Mouse (Mus musculus) embryo, embryonic 10 days (tissue): ENCODE data around the gene Gm17581.
A peak's percentile ranks its signal among the peaks of the same experiment; 100 is the strongest.
"Not testable (repeated sequence)": the region's sequence is repeated elsewhere in the genome, so short reads cannot be mapped to it uniquely, and the experiment has no call there.

Experiments
- DNase-seq: peaks from one replicate; pipeline ENCODE4 v3.0.0-alpha.2; 2015; ENCODE audit warnings: low spot score

The Gm17581 gene

DNA sequence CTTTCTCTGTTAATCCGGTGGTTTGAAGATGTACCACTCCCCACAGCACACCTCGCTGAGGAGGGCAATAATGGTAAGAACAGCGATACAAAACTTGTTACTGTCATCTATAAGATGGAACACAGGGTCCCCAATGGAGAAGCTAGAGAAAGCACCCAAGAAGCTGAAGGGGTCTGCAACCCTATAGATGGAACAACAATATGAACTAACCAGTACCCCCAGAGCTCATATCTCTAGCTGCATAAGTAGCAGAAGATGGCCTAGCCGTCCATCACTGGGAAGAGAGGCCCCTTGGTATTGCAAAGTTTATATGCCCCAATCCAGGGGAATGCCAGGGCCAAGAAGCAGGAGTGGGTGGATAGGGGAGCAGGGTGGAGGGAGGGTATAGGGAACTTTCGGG, at the start of gene Gm17581:
Gene Gm17581 (minus strand): TSS at position 101 of the 400 bp plus-strand sequence.
- DNase-seq = not testable (repeated sequence)

- no peak for DNase-seq
Measured at GRCm38 (mm10) chr2:155784534-155784933, 48.9 kb upstream of the Gm17581 start.

- no peak for DNase-seq
Measured at GRCm38 (mm10) chr2:155779506-155779905, 43.8 kb upstream of the Gm17581 start.

DNA sequence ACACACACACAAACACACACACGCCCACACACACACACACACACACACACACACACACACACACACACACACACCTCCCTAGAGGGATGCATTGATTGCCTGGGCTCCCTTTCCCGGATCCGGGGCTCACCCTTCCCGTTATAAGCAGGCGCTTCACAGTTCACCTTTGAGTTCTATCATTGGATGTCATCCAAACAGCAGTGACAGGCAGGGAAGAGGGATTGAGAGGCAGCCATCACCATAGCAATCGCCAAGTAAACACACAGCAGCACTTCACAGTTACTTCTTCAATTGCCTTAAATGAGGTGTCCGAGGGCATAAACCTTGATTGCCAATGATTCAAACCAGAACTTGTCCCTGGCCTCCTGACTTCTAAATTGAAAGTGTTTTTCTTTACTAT, 43.4 kb upstream of the Gm17581 start:
- DNase-seq = no peak

GRCm38 (mm10) chr2:155778004-155778403, 42.3 kb upstream of the Gm17581 start:
- no peak for DNase-seq

- no peak for DNase-seq
Measured at GRCm38 (mm10) chr2:155777688-155777985, 42.0 kb upstream of the Gm17581 start.

- no peak for DNase-seq
Measured at GRCm38 (mm10) chr2:155776824-155777687, 41.4 kb upstream of the Gm17581 start.

GRCm38 (mm10) chr2:155775685-155776263, 40.1 kb upstream of the Gm17581 start:
- peak; percentile 86 for DNase-seq

DNA sequence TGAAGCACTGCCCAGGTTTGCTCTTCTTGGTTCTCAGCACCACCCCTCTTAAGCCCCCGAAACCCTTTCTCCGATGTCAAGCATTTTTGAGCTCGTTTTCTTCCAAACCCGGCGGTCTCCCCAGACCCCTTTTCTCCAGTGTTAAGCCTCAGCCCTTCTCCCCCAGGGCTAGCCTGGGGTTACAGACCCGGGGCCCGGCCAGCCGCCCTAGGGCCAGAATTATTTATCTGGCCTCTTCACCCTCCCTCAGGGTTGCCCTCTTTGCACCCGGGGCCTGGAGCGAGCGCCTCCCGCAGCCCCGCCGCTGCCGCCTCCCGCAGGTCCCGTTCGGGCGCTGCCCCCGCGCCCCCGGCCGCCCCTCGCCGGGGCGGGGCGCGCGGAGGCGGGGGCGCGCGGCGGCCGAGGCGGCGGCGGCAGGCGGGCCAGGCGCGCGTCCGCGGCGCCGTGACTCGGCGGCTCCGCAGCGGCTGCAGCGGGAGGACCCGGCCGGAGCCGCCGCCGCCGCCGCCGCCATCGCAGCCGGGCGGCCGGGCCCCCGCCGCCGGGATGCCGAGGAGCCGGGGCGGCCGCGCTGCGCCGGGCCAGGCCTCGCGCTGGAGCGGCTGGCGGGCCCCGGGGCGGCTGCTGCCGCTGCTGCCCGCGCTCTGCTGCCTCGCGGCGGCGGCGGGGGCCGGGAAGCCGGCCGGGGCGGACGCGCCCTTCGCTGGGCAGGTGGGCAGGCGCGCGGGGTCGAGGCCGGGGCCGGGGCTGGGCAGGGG, 39.4 kb upstream of the Gm17581 start, which contains the start of gene Mmp24:
Gene Mmp24 (plus strand): TSS at position 416 of the 758 bp plus-strand sequence.
- DNase-seq = no peak

GRCm38 (mm10) chr2:155774261-155774926, 38.7 kb upstream of the Gm17581 start:
- no peak for DNase-seq

DNA sequence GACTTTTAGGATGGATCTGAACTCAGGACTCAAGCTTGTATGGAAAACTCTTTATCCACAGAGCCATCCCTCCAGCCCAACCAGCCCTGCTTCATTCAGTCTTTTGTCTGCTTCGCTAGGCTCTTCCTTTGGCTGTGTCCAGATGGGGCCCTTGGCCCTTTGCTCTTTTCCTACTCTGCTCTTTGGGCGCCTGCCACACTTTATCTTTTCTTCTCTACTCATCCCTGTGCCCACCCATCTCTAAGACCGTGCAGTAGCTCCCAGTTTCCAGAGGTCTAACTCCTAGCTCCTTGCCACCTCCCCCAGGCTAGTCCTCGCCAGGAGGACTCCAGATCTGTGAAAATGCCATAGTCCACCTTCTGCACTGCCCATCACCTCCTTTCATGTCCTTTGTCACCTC, 38.0 kb upstream of the Gm17581 start:
- no peak for DNase-seq

- peak; percentile 89 for DNase-seq
Measured at GRCm38 (mm10) chr2:155764679-155765418, 29.2 kb upstream of the Gm17581 start.

DNA sequence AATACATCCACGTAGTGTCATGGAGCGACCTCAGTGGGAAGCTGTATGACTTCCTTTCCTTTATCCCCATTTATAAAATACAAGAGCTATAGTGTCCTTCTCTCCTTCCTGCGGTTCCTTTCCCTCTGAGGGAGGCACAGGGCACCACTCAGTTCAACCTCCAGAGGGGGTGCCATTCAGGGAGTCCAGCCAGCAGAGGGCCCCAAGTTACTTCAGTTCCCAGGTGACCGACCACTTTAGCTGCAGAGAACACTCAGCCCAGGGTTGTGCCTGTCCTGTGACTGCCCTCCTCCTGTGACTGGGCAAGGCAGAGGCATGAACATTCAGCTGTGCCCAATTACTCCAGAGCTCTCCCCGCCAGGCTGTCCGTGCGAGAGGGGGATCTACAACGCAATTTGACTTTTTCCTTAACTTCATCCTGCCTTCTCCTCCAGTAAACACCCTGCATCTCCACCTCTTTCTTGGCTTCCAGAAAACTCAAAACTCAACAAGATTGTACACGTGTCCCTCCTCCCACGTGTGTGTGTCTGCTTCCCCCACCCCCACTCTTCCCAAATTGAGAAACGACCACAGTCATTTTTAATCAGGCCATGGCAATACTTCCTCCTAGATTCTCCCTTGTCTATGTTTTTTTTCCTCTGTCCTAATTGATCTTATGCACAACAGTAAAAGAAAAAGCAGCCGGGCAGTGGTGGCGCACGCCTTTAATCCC, 21.3 kb upstream of the Gm17581 start:
- peak; percentile 16 for DNase-seq

GRCm38 (mm10) chr2:155755746-155756145, 20.1 kb upstream of the Gm17581 start:
- peak; percentile 64 for DNase-seq

DNA sequence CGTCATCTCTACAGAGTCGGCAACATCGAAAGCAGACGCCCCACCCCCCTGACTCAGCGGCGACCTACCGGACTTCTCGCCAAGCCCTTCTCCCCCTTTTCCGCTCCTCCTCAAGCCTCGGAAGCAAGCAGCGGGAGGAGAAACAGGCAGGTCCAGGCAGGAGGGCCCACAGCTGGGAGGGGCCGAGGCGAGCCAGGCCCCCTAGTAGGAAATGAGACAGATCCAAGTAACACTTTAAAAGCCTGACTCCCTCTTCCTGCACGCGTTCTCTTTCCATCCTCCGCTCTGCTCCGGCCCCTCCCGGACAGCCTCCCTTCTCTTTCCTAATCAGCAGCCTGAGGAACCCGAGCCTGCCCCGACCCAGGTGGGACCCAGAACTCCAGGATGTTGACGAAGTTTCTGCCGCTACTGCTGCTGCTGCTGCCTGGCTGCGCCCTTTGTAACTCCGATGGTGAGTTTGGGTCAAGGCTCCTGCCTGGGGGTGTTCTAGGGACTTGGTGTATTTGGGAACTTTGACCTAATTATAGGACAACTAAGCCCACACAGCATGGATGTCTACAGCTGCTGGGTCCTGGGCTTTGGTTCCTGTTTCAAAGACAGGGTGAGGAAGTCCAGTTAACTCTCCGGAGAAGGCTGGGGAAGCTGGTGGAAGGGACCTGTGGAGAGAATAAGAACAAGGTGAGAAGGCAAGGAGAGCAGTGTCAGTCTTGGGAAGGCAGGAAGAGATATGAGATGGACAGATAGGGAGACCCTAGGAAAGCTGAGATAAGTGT, 15.5 kb upstream of the Gm17581 start, which contains the start of gene Procr:
Gene Procr (plus strand): TSS at position 104 of the 773 bp plus-strand sequence.
- peak; percentile 67 for DNase-seq

DNA sequence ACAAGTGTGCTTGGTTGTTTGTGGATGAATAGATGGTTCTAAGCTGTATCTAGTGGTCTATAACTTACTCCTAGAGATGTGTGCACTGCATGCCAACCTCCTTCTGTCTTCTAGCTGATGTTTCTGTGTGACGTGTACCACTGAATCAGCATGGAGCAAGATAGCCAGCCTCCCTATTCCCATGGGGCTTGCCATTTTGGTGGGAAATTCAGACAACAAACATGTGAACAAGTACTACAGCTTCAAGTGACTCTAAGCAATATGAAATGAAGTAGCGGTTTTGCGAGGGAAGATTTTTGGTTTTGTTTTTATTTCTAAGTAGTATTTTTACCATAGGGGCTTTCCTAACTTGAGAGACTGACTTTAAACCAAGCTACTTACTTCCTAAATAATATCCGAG, 13.7 kb upstream of the Gm17581 start:
- DNase-seq = no peak

GRCm38 (mm10) chr2:155745487-155745886, 9.8 kb upstream of the Gm17581 start:
- DNase-seq = no peak

GRCm38 (mm10) chr2:155743351-155743750, 7.7 kb upstream of the Gm17581 start:
- DNase-seq = no peak

DNA sequence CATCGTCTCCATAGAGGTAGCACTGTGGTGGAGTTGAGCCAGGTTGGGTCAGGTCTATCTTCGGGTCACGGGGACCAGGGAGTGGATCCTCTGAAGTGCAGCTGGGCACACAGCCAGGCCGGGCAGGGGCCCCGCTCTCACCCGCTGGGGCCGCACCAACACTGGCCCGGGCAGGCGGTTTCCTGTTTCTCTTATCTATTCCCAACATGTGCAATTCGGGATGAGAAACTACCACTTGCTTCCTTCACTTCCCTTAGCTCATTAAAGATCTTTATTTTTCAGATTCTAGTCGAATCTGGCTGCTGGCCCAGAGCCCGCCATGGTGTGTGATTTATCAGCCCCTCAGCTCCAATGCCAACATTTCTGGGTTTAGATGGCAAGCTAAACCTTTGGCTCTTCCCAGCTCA, 7.3 kb upstream of the Gm17581 start:
- no peak for DNase-seq

DNA sequence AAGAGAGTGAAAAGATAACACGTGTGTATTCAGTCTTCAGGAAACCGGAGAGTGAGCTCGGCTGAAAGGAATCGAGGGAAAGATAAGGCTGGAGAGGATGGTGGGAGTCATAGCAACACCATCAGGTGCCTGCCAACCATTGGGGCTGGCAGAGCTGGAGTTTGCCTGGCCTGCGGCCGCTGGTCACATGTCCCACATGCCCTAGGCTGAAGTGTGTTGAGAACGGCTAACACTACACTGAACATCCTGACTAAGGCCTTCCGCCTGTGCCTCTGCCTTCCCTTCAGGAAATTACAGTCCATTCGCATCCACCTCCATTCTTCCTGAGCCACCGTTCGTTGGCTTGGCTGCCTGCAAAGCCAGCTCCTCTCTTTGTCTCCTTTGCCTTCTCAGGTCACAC, 6.5 kb upstream of the Gm17581 start:
- no peak for DNase-seq
